Mouse (Mus musculus) megakaryocyte progenitor cell, adult 5-6 weeks (primary cell): Measurements from ENCODE around the gene Itgal. TPM values are rescaled to one million over a fixed set of nuclear protein-coding genes. Genes with fewer than 3 reads are reported as not detected.
"Not testable (repeated sequence)": the region's sequence is repeated elsewhere in the genome, so short reads cannot be mapped to it uniquely, and the experiment has no call there.

Experiments used
- ATAC-seq: replicated peaks from 2 replicates; pipeline ENCODE4 v1.8.0; 2016; ENCODE audit warnings: mild to moderate bottlenecking, moderate TSS enrichment, inconsistent platforms; ENCODE audit not compliant: poor library complexity
- total RNA-seq, 2 experiments: library from RNA; stranded (forward) in 1 of 2; stranded (reverse) in 1 of 2; fragments of 157-497, 149-512 nt in 1 of 2; fragments of 200-1000 nt in 1 of 2; gene quantifications; 2 replicates each; pipeline versions ENCODE4 v1.2.3 to v1.2.4; 2015 to 2017

Gene Itgal
- total RNA-seq, 2 experiments from 2014 or later: 23.8 to 50.3 TPM

GRCm38 (mm10) chr7:127337636-127338035 lies 41.6 kb downstream of the Itgal start:
- no peak for ATAC-seq

- no peak for ATAC-seq
These were observed 45.3 kb downstream of the Itgal start for GRCm38 (mm10) chr7:127341356-127341755.

GRCm38 (mm10) chr7:127341861-127342260 lies 45.8 kb downstream of the Itgal start:
- not testable (repeated sequence) for ATAC-seq

- 0 out of 2 replicates have a peak, but pooled peaks have one; percentile 20 for ATAC-seq
These were observed 46.3 kb downstream of the Itgal start for GRCm38 (mm10) chr7:127342332-127342731.

GRCm38 (mm10) chr7:127342888-127343287 lies 46.8 kb downstream of the Itgal start:
- ATAC-seq: no peak

- no peak for ATAC-seq
These were observed 47.4 kb downstream of the Itgal start for GRCm38 (mm10) chr7:127343351-127344019.

GRCm38 (mm10) chr7:127344371-127344770 lies 48.3 kb downstream of the Itgal start:
- ATAC-seq: no peak

GRCm38 (mm10) chr7:127345092-127345491 lies 49.0 kb downstream of the Itgal start:
- ATAC-seq: no peak

- ATAC-seq: peak; percentile 90
These were observed 49.7 kb downstream of the Itgal start, which contains the start of gene Zfp768 for GRCm38 (mm10) chr7:127345512-127346325. Gene Zfp768 (minus strand): TSS chr7:127345589.

- ATAC-seq: no peak
These were observed 50.6 kb downstream of the Itgal start for GRCm38 (mm10) chr7:127346676-127347075.

- peak; percentile 50 for ATAC-seq
These were observed 55.4 kb downstream of the Itgal start for GRCm38 (mm10) chr7:127351230-127352004.

- peak; percentile 61; the same call in 1 of the 2 replicates for ATAC-seq
These were observed 59.7 kb downstream of the Itgal start for GRCm38 (mm10) chr7:127355796-127356195.

GRCm38 (mm10) chr7:127357871-127358270 lies 61.8 kb downstream of the Itgal start:
- ATAC-seq: no peak

GRCm38 (mm10) chr7:127358472-127358871 lies 62.4 kb downstream of the Itgal start:
- no peak for ATAC-seq

- no peak for ATAC-seq
These were observed 64.2 kb downstream of the Itgal start for GRCm38 (mm10) chr7:127360265-127360664.

- ATAC-seq: no peak
These were observed 65.4 kb downstream of the Itgal start for GRCm38 (mm10) chr7:127361449-127361848.

GRCm38 (mm10) chr7:127362418-127362817 lies 66.4 kb downstream of the Itgal start:
- peak; percentile 89 for ATAC-seq

- ATAC-seq: 0 out of 2 replicates have a peak, but pooled peaks have one; percentile 12
These were observed 67.4 kb downstream of the Itgal start for GRCm38 (mm10) chr7:127363475-127363921.

- ATAC-seq: no peak
These were observed 68.1 kb downstream of the Itgal start for GRCm38 (mm10) chr7:127364166-127364565.

- ATAC-seq: no peak
These were observed 70.2 kb downstream of the Itgal start for GRCm38 (mm10) chr7:127366249-127366648.

GRCm38 (mm10) chr7:127371213-127371612 lies 75.2 kb downstream of the Itgal start:
- 0 out of 2 replicates have a peak, but pooled peaks have one; percentile 2 for ATAC-seq
